ENCODE assay signal across 19 mouse cellular contexts in genomic region chr12:3430985-3431384, GRCm38 (mm10). TPM values are rescaled to one million over a fixed set of nuclear protein-coding genes. Genes with fewer than 3 reads are reported as not detected.
DNase-seq lines count a peak whose midpoint lies in the region; ATAC-seq and TF ChIP-seq lines count a peak whose summit lies in the region.
"Had no signal": no experiment of that assay in that cellular context is flagged by ENCODE, and none has a peak within 500 bp of the region (broad histone marks: within the 10 kb centered on the region; RNA-seq: fewer than 3 reads in every experiment).

No protein-coding gene starts in this region.

- no peak overlapping the region for H3K27ac ChIP-seq in gastrocnemius, adult 2 months
- H3K27ac ChIP-seq in liver, postnatal 0 days (ENCODE audit: low read depth): no peak overlapping the region
- no peak overlapping the region for H3K27ac ChIP-seq in liver, embryonic 11.5 days (ENCODE audit: low read depth, low read length)
- H3K27ac ChIP-seq in forebrain, embryonic 10.5 days: no peak overlapping the region
- H3K27ac ChIP-seq: heart, embryonic 15.5 days; kidney, embryonic 15.5 days; limb, embryonic 15.5 days; neural tube, embryonic 13.5 days had no signal

- no peak for DNase-seq in gastrocnemius, adult 2 months
- no peak for DNase-seq in gastrocnemius, postnatal 10 days
- no peak for DNase-seq in liver, postnatal 0 days
- no peak for DNase-seq in liver, embryonic 11.5 days (ENCODE audit: low spot score)
- DNase-seq in R1 (ENCODE audit: low read depth, low spot score): peak; percentile 66
- DNase-seq in kidney, postnatal 14 days: no peak
- no peak for DNase-seq in forebrain, embryonic 10.5 days (ENCODE audit: extremely low spot score, low spot score)
- DNase-seq: cerebellum, adult 2 months; cerebellum, postnatal 36 days; gastrocnemius, postnatal 25 days; thymus, postnatal 25 days had no signal

- no peaks in the 10 kb centered on the region for H3K9me3 ChIP-seq in liver, postnatal 0 days (ENCODE audit: low read length)
- H3K9me3 ChIP-seq in liver, embryonic 11.5 days (ENCODE audit: control insufficient read depth, low read length): no peaks in the 10 kb centered on the region
- H3K9me3 ChIP-seq in forebrain, embryonic 10.5 days: 0 out of 2 replicates have a peak, but pooled peaks cover 2% of the 10 kb centered on the region
- H3K9me3 ChIP-seq: G1E; heart, embryonic 15.5 days; kidney, embryonic 15.5 days; limb, embryonic 15.5 days; neural tube, embryonic 13.5 days had no signal

- ATAC-seq in liver, postnatal 0 days: no peak
- no peak for ATAC-seq in liver, embryonic 11.5 days (replicated peaks; ENCODE audit: low FRiP score)
- ATAC-seq: forebrain, embryonic 14.5 days; inflammation-experienced regulatory T-cells, adult 6 months had no signal

- H3K27me3 ChIP-seq in liver, postnatal 0 days (ENCODE audit: insufficient read depth, low read length): no peaks in the 10 kb centered on the region
- no peaks in the 10 kb centered on the region for H3K27me3 ChIP-seq in liver, embryonic 11.5 days (replicated peaks; ENCODE audit: control insufficient read depth, insufficient read depth, low read length)
- no peaks in the 10 kb centered on the region for H3K27me3 ChIP-seq in forebrain, embryonic 10.5 days (ENCODE audit: poor library complexity, severe bottlenecking)
- H3K27me3 ChIP-seq: heart, embryonic 15.5 days; kidney, embryonic 15.5 days; limb, embryonic 15.5 days; neural tube, embryonic 13.5 days had no signal

- intact Hi-C loops in gastrocnemius, adult 2 months (cut with DNase I): no loop called here

- H3K4me1 ChIP-seq in liver, postnatal 0 days (ENCODE audit: insufficient read depth): peaks cover 6% of the 10 kb centered on the region; the same call in 1 of the 2 replicates
- peaks cover 12% of the 10 kb centered on the region for H3K4me1 ChIP-seq in liver, embryonic 11.5 days (replicated peaks; ENCODE audit: control insufficient read depth, insufficient read depth, low read length)
- H3K4me1 ChIP-seq in forebrain, embryonic 10.5 days: 0 out of 2 replicates have a peak, but pooled peaks cover 4% of the 10 kb centered on the region

- no peak overlapping the region for H3K4me3 ChIP-seq in gastrocnemius, adult 2 months
- H3K4me3 ChIP-seq in liver, postnatal 0 days (ENCODE audit: low read depth, low read length): no peak overlapping the region
- no peak overlapping the region for H3K4me3 ChIP-seq in liver, embryonic 11.5 days (ENCODE audit: low read depth, low read length)
- H3K4me3 ChIP-seq in forebrain, embryonic 10.5 days: no peak overlapping the region
- H3K4me3 ChIP-seq: heart, embryonic 15.5 days; kidney, embryonic 15.5 days; limb, embryonic 15.5 days; neural tube, embryonic 13.5 days had no signal

- peak; percentile 22; the same call in 1 of the 2 replicates for TF ChIP-seq CTCF in gastrocnemius, adult 2 months (IDR thresholded peaks at IDR 0.05)
- 0 out of 2 replicates have a peak, but pooled peaks have one; percentile 13 for TF ChIP-seq CTCF in liver, postnatal 0 days (IDR thresholded peaks at IDR 0.05; ENCODE audit: low read depth)

- H3K36me3 ChIP-seq in liver, postnatal 0 days (replicated peaks; ENCODE audit: insufficient read depth, low read length): no peaks in the 10 kb centered on the region
- peaks cover 2% of the 10 kb centered on the region; the same call in 1 of the 2 replicates for H3K36me3 ChIP-seq in liver, embryonic 11.5 days (ENCODE audit: control insufficient read depth, insufficient read depth, low read length)
- H3K36me3 ChIP-seq in forebrain, embryonic 10.5 days (replicated peaks): peaks cover 24% of the 10 kb centered on the region
- H3K36me3 ChIP-seq: heart, embryonic 15.5 days; limb, embryonic 15.5 days had no signal

- no peak overlapping the region for H3K9ac ChIP-seq in liver, postnatal 0 days (replicated peaks)
- H3K9ac ChIP-seq in liver, embryonic 11.5 days (ENCODE audit: low read depth, low read length): no peak overlapping the region
- H3K9ac ChIP-seq: heart, embryonic 15.5 days; kidney, embryonic 15.5 days; limb, embryonic 15.5 days; neural tube, embryonic 13.5 days had no signal

- no peak overlapping the region for H3K4me2 ChIP-seq in liver, postnatal 0 days (ENCODE audit: low read depth, low read length)
- H3K4me2 ChIP-seq in liver, embryonic 11.5 days: no peak overlapping the region
- H3K4me2 ChIP-seq: heart, embryonic 15.5 days; kidney, embryonic 15.5 days; limb, embryonic 15.5 days; midbrain, embryonic 11.5 days; neural tube, embryonic 13.5 days had no signal

- no peak for TF ChIP-seq EP300 in liver, postnatal 0 days (IDR thresholded peaks at IDR 0.05; ENCODE audit: low read depth)

RNA-seq across cellular contexts. Expression of gene Asxl2, which starts 4.3 kb away (rescaled TPM):
- total RNA-seq in gastrocnemius, adult 2 months (2021): 10 to 100 TPM; 15.6 to 15.7 TPM
- total RNA-seq in gastrocnemius, postnatal 10 days (2021): 10 to 100 TPM; 19.4 to 22.7 TPM
- polyA plus RNA-seq in liver, postnatal 0 days (2015; fragmentation: Nextera tagmentation; extraction: Ambion mirVana): 4.3 and 5.1 TPM in 2 replicates
- polyA plus RNA-seq in liver, embryonic 11.5 days (2014; fragmentation: Nextera tagmentation; extraction: Ambion mirVana): 21.4 and 23.4 TPM in 2 replicates
- 16.4 and 17.7 TPM in 2 replicates for polyA plus RNA-seq in forebrain, embryonic 10.5 days (2016; fragmentation: Nextera tagmentation; extraction: Ambion mirVana)
